ENCODE assay signal across 28 mouse cellular contexts in the genomic region with DNA sequence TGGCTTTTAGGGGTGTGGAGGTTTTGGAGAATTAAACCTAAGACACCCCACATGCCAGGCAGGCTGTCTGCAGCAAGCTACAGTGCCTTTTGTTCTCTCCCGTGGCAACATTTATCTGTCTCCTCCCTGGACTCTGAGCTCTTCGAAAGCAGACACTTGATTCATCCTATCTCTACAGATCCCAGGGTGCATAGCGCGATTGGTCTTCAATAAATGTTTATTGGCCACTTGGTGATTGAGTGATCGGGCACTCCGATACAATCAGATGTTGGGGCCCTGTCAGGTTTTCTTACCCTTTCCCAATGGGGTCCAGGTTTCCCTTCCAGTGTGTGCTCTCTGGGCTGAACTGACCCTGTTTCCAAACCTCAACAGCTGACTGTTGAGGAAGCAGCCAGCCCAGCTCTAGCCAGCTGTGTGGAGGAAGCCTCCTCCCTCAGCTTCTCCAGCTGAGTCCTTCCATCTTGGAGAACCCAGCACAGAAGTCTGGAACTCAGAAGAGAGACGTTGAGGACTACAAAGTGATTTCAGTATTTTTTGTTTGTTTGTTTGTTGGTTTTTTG. TPM values are rescaled to one million over a fixed set of nuclear protein-coding genes. Genes with fewer than 3 reads are reported as not detected.
DNase-seq lines count a peak whose midpoint lies in the region; ATAC-seq and TF ChIP-seq lines count a peak whose summit lies in the region.
"Had no signal": no experiment of that assay in that cellular context is flagged by ENCODE, and none has a peak within 500 bp of the region (broad histone marks: within the 10 kb centered on the region; RNA-seq: fewer than 3 reads in every experiment).

No protein-coding gene starts in this region.

- H3K27me3 ChIP-seq in intestine, embryonic 16.5 days (replicated peaks; ENCODE audit: control insufficient read depth, insufficient read depth, low read length) = no peaks in the 10 kb centered on the region
- no peaks in the 10 kb centered on the region for H3K27me3 ChIP-seq in midbrain, postnatal 0 days (ENCODE audit: insufficient read depth, low read length)
- H3K27me3 ChIP-seq: embryonic facial prominence, embryonic 13.5 days; embryonic facial prominence, embryonic 15.5 days had no signal

- H3K9ac ChIP-seq in intestine, embryonic 16.5 days (ENCODE audit: low read depth, low read length) = no peak overlapping the region
- H3K9ac ChIP-seq in midbrain, postnatal 0 days (replicated peaks; ENCODE audit: low read length, poor library complexity, severe bottlenecking) = no peak overlapping the region
- H3K9ac ChIP-seq: embryonic facial prominence, embryonic 13.5 days; embryonic facial prominence, embryonic 15.5 days; forebrain, embryonic 12.5 days had no signal

- no peak overlapping the region for H3K4me3 ChIP-seq in intestine, embryonic 16.5 days (ENCODE audit: low read length)
- no peak overlapping the region for H3K4me3 ChIP-seq in macrophage (ENCODE audit: inconsistent target)
- H3K4me3 ChIP-seq in midbrain, postnatal 0 days (ENCODE audit: low read depth, low read length) = no peak overlapping the region
- H3K4me3 ChIP-seq: embryonic facial prominence, embryonic 13.5 days; embryonic facial prominence, embryonic 15.5 days; erythroblast, embryonic 14.5 days; forebrain, embryonic 10.5 days; forebrain, embryonic 12.5 days had no signal

- H3K4me2 ChIP-seq in intestine, embryonic 16.5 days (ENCODE audit: low read depth, low read length) = no peak overlapping the region
- H3K4me2 ChIP-seq in midbrain, postnatal 0 days (ENCODE audit: low read depth, low read length, poor library complexity, severe bottlenecking) = no peak overlapping the region
- H3K4me2 ChIP-seq: embryonic facial prominence, embryonic 13.5 days; embryonic facial prominence, embryonic 15.5 days; forebrain, embryonic 12.5 days had no signal

- no peak for TF ChIP-seq CTCF in midbrain, postnatal 0 days (IDR thresholded peaks at IDR 0.05)

- no peaks in the 10 kb centered on the region for H3K79me2 ChIP-seq in macrophage (ENCODE audit: inconsistent target)

- DNase-seq in yolk sac, embryonic 10.5 days (ENCODE audit: low spot score) = no peak
- no peak for DNase-seq in midbrain, postnatal 0 days (ENCODE audit: low spot score)
- no peak for DNase-seq in lung, postnatal 36 days
- DNase-seq in frontal cortex, postnatal 10 days (ENCODE audit: low spot score in 2 of 2) = no peak
- DNase-seq: adrenal gland, adult 8-10 months; adrenal gland, postnatal 14 days; adrenal gland, postnatal 36 days; cerebellum, adult 11-12 months; cerebellum, adult 2 months; cerebellum, adult 9-10 months; cerebellum, postnatal 14 days; cerebellum, postnatal 36 days; embryo, embryonic 11 days had no signal

- H3K4me1 ChIP-seq in intestine, embryonic 16.5 days (ENCODE audit: control insufficient read depth, insufficient read depth, low read length) = no peaks in the 10 kb centered on the region
- H3K4me1 ChIP-seq in midbrain, postnatal 0 days (ENCODE audit: insufficient read depth, low read length) = no peaks in the 10 kb centered on the region
- H3K4me1 ChIP-seq: embryonic facial prominence, embryonic 13.5 days; embryonic facial prominence, embryonic 15.5 days; forebrain, embryonic 10.5 days; forebrain, embryonic 12.5 days had no signal

- 0 out of 2 replicates have a peak, but pooled peaks have one; percentile 9 for ATAC-seq in granulocyte monocyte progenitor cell, adult 5-6 weeks (replicated peaks; ENCODE audit: poor library complexity, severe bottlenecking)
- ATAC-seq in intestine, embryonic 16.5 days = peak; percentile 59
- ATAC-seq in midbrain, postnatal 0 days (ENCODE audit: low FRiP score) = no peak
- ATAC-seq: activated CD4-positive, CD25-positive, alpha-beta regulatory T cell, adult 4 months; forebrain, embryonic 14.5 days; forebrain, embryonic 16.5 days; Patski had no signal

- no peaks in the 10 kb centered on the region for H3K36me3 ChIP-seq in intestine, embryonic 16.5 days (ENCODE audit: control insufficient read depth, insufficient read depth, low read length)
- no peaks in the 10 kb centered on the region for H3K36me3 ChIP-seq in macrophage (ENCODE audit: inconsistent target)
- H3K36me3 ChIP-seq in midbrain, postnatal 0 days (ENCODE audit: insufficient read depth, low read length) = no peaks in the 10 kb centered on the region
- H3K36me3 ChIP-seq: embryonic facial prominence, embryonic 13.5 days; embryonic facial prominence, embryonic 15.5 days; forebrain, embryonic 10.5 days; forebrain, embryonic 12.5 days had no signal

- no peaks in the 10 kb centered on the region for H3K9me3 ChIP-seq in intestine, embryonic 16.5 days (ENCODE audit: control insufficient read depth, low read length)
- H3K9me3 ChIP-seq in midbrain, postnatal 0 days (ENCODE audit: low read length) = no peaks in the 10 kb centered on the region
- H3K9me3 ChIP-seq: embryonic facial prominence, embryonic 13.5 days; embryonic facial prominence, embryonic 15.5 days; forebrain, embryonic 10.5 days; forebrain, embryonic 12.5 days had no signal

- WGBS in intestine, embryonic 16.5 days = 71% methylated on average over 7 of the region's 7 CpGs
- WGBS in macrophage (ENCODE audit: missing documents) = 80% methylated on average over 7 of the region's 7 CpGs
- 78% methylated on average over 7 of the region's 7 CpGs for WGBS in midbrain, postnatal 0 days

- H3K27ac ChIP-seq in intestine, embryonic 16.5 days (ENCODE audit: low read length) = no peak overlapping the region
- peak overlapping the region; percentile 46 for H3K27ac ChIP-seq in macrophage
- no peak overlapping the region for H3K27ac ChIP-seq in midbrain, postnatal 0 days (ENCODE audit: low read depth, low read length)
- H3K27ac ChIP-seq: embryonic facial prominence, embryonic 13.5 days; embryonic facial prominence, embryonic 15.5 days; forebrain, embryonic 10.5 days; forebrain, embryonic 12.5 days had no signal

RNA-seq across cellular contexts. Expression of a gene that starts 3.8 kb away (rescaled TPM):
- not detected in 2 replicates for total RNA-seq in granulocyte monocyte progenitor cell, adult 5-6 weeks (2014; fragmentation: Nextera tagmentation)
- not detected in 2 replicates for total RNA-seq in granulocyte monocyte progenitor cell, adult 5-6 weeks (2017)
- 0.18 and 0.28 TPM in 2 replicates for polyA plus RNA-seq in intestine, embryonic 16.5 days (2015; fragmentation: Nextera tagmentation; extraction: Ambion mirVana)
- 1 to 10 TPM in 11 of 26 experiments, under 1 TPM in 15; 0.08 to 3.3 (median 0.97) TPM for total RNA-seq in macrophage (2018; cell fraction: chromatin; rRNA removed)
- under 1 TPM; 0.06 to 0.41 (median 0.22) TPM for total RNA-seq in macrophage (2018; cell fraction: cytosol; rRNA removed)
- 1 to 10 TPM in 5 of 26 experiments, under 1 TPM in 18, not detected in 3; 0.06 to 1.6 (median 0.55) TPM for total RNA-seq in macrophage (2018; cell fraction: nucleus; rRNA removed)
- polyA plus RNA-seq in macrophage (2018) = 0.11 to 0.34 TPM (median 0.20 TPM) in 3 replicates
- total RNA-seq in midbrain, postnatal 0 days (2014; rRNA removed) = under 0.01 and 0.42 TPM in 2 replicates
- 0.16 and 0.17 TPM in 2 replicates for polyA plus RNA-seq in midbrain, postnatal 0 days (2015; fragmentation: Nextera tagmentation; extraction: Ambion mirVana)
- total RNA-seq: common myeloid progenitor, adult 5-6 weeks had no signal
- polyA plus RNA-seq: C2C12; embryonic facial prominence, embryonic 11.5 days; erythroblast, embryonic 14.5 days; forebrain, embryonic 10.5 days; forebrain, embryonic 12.5 days; forebrain, embryonic 14.5 days; forebrain, embryonic 16.5 days; Patski had no signal

RNA-seq across cellular contexts. Expression of a gene that starts 17.2 kb away (rescaled TPM):
- total RNA-seq in granulocyte monocyte progenitor cell, adult 5-6 weeks (2014; fragmentation: Nextera tagmentation) = 0.47 and 0.49 TPM in 2 replicates
- total RNA-seq in granulocyte monocyte progenitor cell, adult 5-6 weeks (2017) = 1.1 and 2.3 TPM in 2 replicates
- polyA plus RNA-seq in intestine, embryonic 16.5 days (2015; fragmentation: Nextera tagmentation; extraction: Ambion mirVana) = 1.2 TPM in 2 replicates
- not detected for total RNA-seq in macrophage (2018; cell fraction: chromatin; rRNA removed)
- total RNA-seq in macrophage (2018; cell fraction: cytosol; rRNA removed) = not detected
- total RNA-seq in macrophage (2018; cell fraction: nucleus; rRNA removed) = not detected
- not detected in 3 replicates for polyA plus RNA-seq in macrophage (2018)
- total RNA-seq in midbrain, postnatal 0 days (2014; rRNA removed) = 0.14 and 0.27 TPM in 2 replicates
- 0.32 and 0.52 TPM in 2 replicates for polyA plus RNA-seq in midbrain, postnatal 0 days (2015; fragmentation: Nextera tagmentation; extraction: Ambion mirVana)
- polyA plus RNA-seq: activated CD4-positive, CD25-positive, alpha-beta regulatory T cell, adult 4 months; C2C12; erythroblast, embryonic 14.5 days; forebrain, embryonic 14.5 days; Patski had no signal
